8 mouse cellular contexts compared by ENCODE assay signal in genomic region chr15:86205300-86205699, GRCm38 (mm10). TPM values are rescaled to one million over a fixed set of nuclear protein-coding genes. Genes with fewer than 3 reads are reported as not detected.
A peak's percentile ranks its signal among the peaks of the same experiment; 100 is the strongest.
DNase-seq lines count a peak whose midpoint lies in the region; ATAC-seq and TF ChIP-seq lines count a peak whose summit lies in the region.

No protein-coding gene starts in this region.

- no peak overlapping the region for H3K9ac ChIP-seq in limb, embryonic 11.5 days (ENCODE audit: low read length)
- no peak overlapping the region for H3K9ac ChIP-seq in midbrain, embryonic 14.5 days (replicated peaks; ENCODE audit: low read length)

- no peaks in the 10 kb centered on the region for H3K36me3 ChIP-seq in limb, embryonic 11.5 days (ENCODE audit: control insufficient read depth, insufficient read depth, low read length)
- no peaks in the 10 kb centered on the region for H3K36me3 ChIP-seq in midbrain, embryonic 14.5 days (ENCODE audit: control insufficient read depth, insufficient read depth, low read length)

- intact Hi-C loops in left cerebral cortex, postnatal 4 days (cut with DNase I) = no loop called here

- no peaks in the 10 kb centered on the region for H3K27me3 ChIP-seq in cerebellum, adult 2 months (ENCODE audit: control insufficient read depth, insufficient read depth, low read length)
- H3K27me3 ChIP-seq in limb, embryonic 11.5 days (ENCODE audit: control insufficient read depth, insufficient read depth, low read length) = no peaks in the 10 kb centered on the region
- no peaks in the 10 kb centered on the region for H3K27me3 ChIP-seq in midbrain, embryonic 14.5 days (ENCODE audit: control insufficient read depth, insufficient read depth, low read length)

- ATAC-seq in limb, embryonic 11.5 days (ENCODE audit: insufficient number of reproducible peaks, low FRiP score, low TSS enrichment, low read depth) = no peak
- ATAC-seq in midbrain, embryonic 14.5 days (ENCODE audit: low FRiP score, low TSS enrichment) = no peak

- no peak overlapping the region for H3K27ac ChIP-seq in cerebellum, adult 2 months (ENCODE audit: insufficient read depth, low read length)
- H3K27ac ChIP-seq in limb, embryonic 11.5 days (replicated peaks; ENCODE audit: low read depth, low read length) = no peak overlapping the region
- no peak overlapping the region for H3K27ac ChIP-seq in midbrain, embryonic 14.5 days (replicated peaks; ENCODE audit: low read depth, low read length)

- peak in 1 of 2 experiments; percentile 65 for DNase-seq in cerebellum, adult 2 months
- no peak for DNase-seq in cerebellum, adult 11-12 months
- peak; percentile 51 for DNase-seq in left cerebral cortex, postnatal 4 days
- DNase-seq in left cerebral cortex, adult 11 months (ENCODE audit: low spot score) = no peak
- DNase-seq in c-Kit-negative CD71-positive TER-119-positive erythroid progenitor cells, embryonic 14.5 days (ENCODE audit: low read depth, low spot score) = peak; percentile 37
- peak; percentile 63 for DNase-seq in limb, embryonic 11.5 days (ENCODE audit: low spot score)
- DNase-seq in retina, embryonic 14.5 days (ENCODE audit: low spot score) = peak; percentile 62
- no peak for DNase-seq in midbrain, embryonic 14.5 days

- H3K9me3 ChIP-seq in limb, embryonic 11.5 days (ENCODE audit: control insufficient read depth, low read length) = no peaks in the 10 kb centered on the region
- no peaks in the 10 kb centered on the region for H3K9me3 ChIP-seq in midbrain, embryonic 14.5 days (ENCODE audit: control insufficient read depth, low read length)

- TF ChIP-seq POLR2A in cerebellum, adult 2 months (IDR thresholded peaks at IDR 0.05; ENCODE audit: borderline replicate concordance, insufficient read depth, low read length) = no peak

- TF ChIP-seq CTCF in cerebellum, adult 2 months (IDR thresholded peaks at IDR 0.05; ENCODE audit: borderline replicate concordance, insufficient read depth, low read depth, low read length) = peak; percentile 64

- WGBS in cerebellum, adult 2 months = 70% methylated on average over 2 of the region's 2 CpGs
- 46% methylated on average over 2 of the region's 2 CpGs for WGBS in limb, embryonic 11.5 days
- WGBS in midbrain, embryonic 14.5 days = 45% methylated on average over 2 of the region's 2 CpGs

- peaks cover 3% of the 10 kb centered on the region; the same call in 1 of the 2 replicates for H3K4me1 ChIP-seq in cerebellum, adult 2 months (ENCODE audit: control insufficient read depth, insufficient read depth, low read length)
- 0 out of 2 replicates have a peak, but pooled peaks cover 2% of the 10 kb centered on the region for H3K4me1 ChIP-seq in limb, embryonic 11.5 days (ENCODE audit: control insufficient read depth, insufficient read depth, low read length)
- H3K4me1 ChIP-seq in midbrain, embryonic 14.5 days (ENCODE audit: control insufficient read depth, insufficient read depth, low read length) = 0 out of 2 replicates have a peak, but pooled peaks cover 6% of the 10 kb centered on the region

- H3K4me2 ChIP-seq in limb, embryonic 11.5 days (ENCODE audit: low read depth, severe bottlenecking) = no peak overlapping the region
- no peak overlapping the region for H3K4me2 ChIP-seq in midbrain, embryonic 14.5 days (ENCODE audit: low read length)

- no peak overlapping the region for H3K4me3 ChIP-seq in cerebellum, adult 2 months (replicated peaks; ENCODE audit: insufficient read depth, low read depth, low read length)
- no peak overlapping the region for H3K4me3 ChIP-seq in limb, embryonic 11.5 days (ENCODE audit: low read depth, low read length)
- no peak overlapping the region for H3K4me3 ChIP-seq in midbrain, embryonic 14.5 days (replicated peaks; ENCODE audit: low read depth, low read length)

RNA-seq across cellular contexts. Expression of gene Tbc1d22a, which starts 9.0 kb away (rescaled TPM):
- 23.0 and 23.3 TPM in 2 replicates for polyA plus RNA-seq in cerebellum, adult 2 months (2012; rRNA removed)
- total RNA-seq in left cerebral cortex, postnatal 4 days (2021) = 10 to 100 TPM; 17.9 to 19.3 TPM
- 7.7 and 9.3 TPM in 2 replicates for polyA plus RNA-seq in limb, embryonic 11.5 days (2014; fragmentation: Nextera tagmentation; extraction: Ambion mirVana)
- polyA plus RNA-seq in midbrain, embryonic 14.5 days (2014; fragmentation: Nextera tagmentation; extraction: Ambion mirVana) = 9.3 and 11.9 TPM in 2 replicates

RNA-seq across cellular contexts. Expression of gene Cerk, which starts 19.4 kb away (rescaled TPM):
- polyA plus RNA-seq in cerebellum, adult 2 months (2012; rRNA removed) = 152 and 159 TPM in 2 replicates
- total RNA-seq in left cerebral cortex, postnatal 4 days (2021) = 10 to 100 TPM; 29.0 to 31.4 TPM
- polyA plus RNA-seq in limb, embryonic 11.5 days (2014; fragmentation: Nextera tagmentation; extraction: Ambion mirVana) = 15.6 and 17.3 TPM in 2 replicates
- polyA plus RNA-seq in midbrain, embryonic 14.5 days (2014; fragmentation: Nextera tagmentation; extraction: Ambion mirVana) = 20.3 and 23.5 TPM in 2 replicates

Comparison
In these comparisons a context has a peak if more than half of its experiments do, and no peak if none do; other contexts are left out.
1. DNase-seq: peak in left cerebral cortex, postnatal 4 days (single experiment), c-Kit-negative CD71-positive TER-119-positive erythroid progenitor cells, embryonic 14.5 days (single experiment), limb, embryonic 11.5 days (single experiment) and retina, embryonic 14.5 days (single experiment); none in cerebellum, adult 11-12 months (single experiment), left cerebral cortex, adult 11 months (single experiment) and midbrain, embryonic 14.5 days (single experiment).